Mouse (Mus musculus): Measurements from ENCODE around the gene Apobec4. TPM values are rescaled to one million over a fixed set of nuclear protein-coding genes. Genes with fewer than 3 reads are reported as not detected.

The Apobec4 gene
- total and polyA plus RNA-seq, 3 experiments = not detected

DNA sequence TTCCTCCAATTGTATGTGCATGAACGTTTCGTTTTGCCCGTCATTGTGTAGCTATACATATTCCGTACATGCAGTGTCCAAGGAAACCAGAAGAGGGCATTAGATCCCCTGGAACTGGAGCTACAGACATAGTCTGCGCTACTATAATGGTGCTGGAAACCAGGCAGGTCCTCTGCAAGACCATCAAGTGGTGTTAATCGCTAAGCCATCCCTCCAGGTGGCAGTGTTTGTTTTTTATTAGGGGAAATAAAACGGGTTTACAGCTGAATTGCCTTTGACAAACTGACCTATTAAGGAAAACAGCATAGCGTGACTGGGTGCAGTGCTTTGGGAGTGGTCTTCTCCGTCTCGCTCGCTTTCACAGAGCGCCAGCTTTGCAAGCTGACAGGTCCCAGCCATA, 39.9 kb downstream of the Apobec4 start (continued):
- no peak for TF ChIP-seq MEF2A (IDR thresholded peaks at IDR 0.05; ENCODE audit: extremely low read depth, insufficient replicate concordance, low read depth, low read length, poor library complexity, severe bottlenecking)
- TF ChIP-seq EP300 (IDR thresholded peaks at IDR 0.05; ENCODE audit: low read depth in 1 of 2, low read length in 2 of 2) = no peak; a peak in 1 of 4 replicates

GRCm38 (mm10) chr1:152790821-152791220, 40.5 kb downstream of the Apobec4 start:
- peak overlapping the region; percentile 24 for H3K9ac ChIP-seq (ENCODE audit: control insufficient read depth, low read depth, low read length, poor library complexity, severe bottlenecking)
- peaks cover 8 to 30% of the 10 kb centered on the region in 2 experiments for H3K4me1 ChIP-seq (ENCODE audit: control insufficient read depth in 1 of 2, insufficient read depth in 2 of 2, low read length in 2 of 2)
- H3K27ac ChIP-seq (ENCODE audit: control insufficient read depth, low read depth, low read length) = peak overlapping the region; percentile 25; the same call in 1 of the 2 replicates
- DNase-seq (ENCODE audit: low read depth, low spot score) = peak; percentile 62
- H3K4me3 ChIP-seq (ENCODE audit: control insufficient read depth in 1 of 2, insufficient read depth in 1 of 2, low read depth in 2 of 2, low read length in 2 of 2) = peak overlapping the region; percentile 32 to 48
- TF ChIP-seq SMC3 (IDR thresholded peaks at IDR 0.05; ENCODE audit: low read depth, low read length) (peak; percentile 1), SIN3A (IDR thresholded peaks at IDR 0.05; ENCODE audit: low read length) (no peak), ZNF384 (IDR thresholded peaks at IDR 0.05; ENCODE audit: low read depth, low read length) (no peak), ZKSCAN1 (IDR thresholded peaks at IDR 0.05; ENCODE audit: low read depth, low read length) (no peak), NELFE (IDR thresholded peaks at IDR 0.05; ENCODE audit: low read depth, low read length) (no peak), POLR2AphosphoS2 (IDR thresholded peaks at IDR 0.05; ENCODE audit: low read length) (no peak), MAFK (IDR thresholded peaks at IDR 0.05; ENCODE audit: borderline replicate concordance, low read depth, low read length) (no peak), JUND (IDR thresholded peaks at IDR 0.05; ENCODE audit: low read depth, low read length) (no peak), POLR2A (IDR thresholded peaks at IDR 0.05; ENCODE audit: control insufficient read depth in 1 of 2, insufficient read depth in 1 of 2, low read depth in 1 of 2, low read length in 2 of 2, poor library complexity in 1 of 2) (no peak), ZC3H11A (IDR thresholded peaks at IDR 0.05; ENCODE audit: low read depth, low read length) (no peak), POLR2AphosphoS5 (IDR thresholded peaks at IDR 0.05; ENCODE audit: borderline replicate concordance, low read depth, low read length) (no peak), ELF1 (IDR thresholded peaks at IDR 0.05; ENCODE audit: low read depth, low read length) (no peak), GABPA (IDR thresholded peaks at IDR 0.05; ENCODE audit: low read depth, low read length) (no peak), MYB (IDR thresholded peaks at IDR 0.05; ENCODE audit: low read depth, low read length) (no peak), KAT2A (conservative IDR thresholded peaks at IDR 0.05; ENCODE audit: low read depth, low read length) (no peak), GATA1 (IDR thresholded peaks at IDR 0.05; ENCODE audit: low read depth, low read length) (peak; percentile 50), NRF1 (IDR thresholded peaks at IDR 0.05; ENCODE audit: insufficient read depth, low read depth, low read length, poor library complexity, severe bottlenecking) (no peak), E2F4 (IDR thresholded peaks at IDR 0.05; ENCODE audit: borderline replicate concordance, low read depth, low read length) (no peak), MAX (IDR thresholded peaks at IDR 0.05; ENCODE audit: low read length) (no peak), TBP (IDR thresholded peaks at IDR 0.05; ENCODE audit: low read depth, low read length) (no peak), USF1 (IDR thresholded peaks at IDR 0.05; ENCODE audit: low read depth, low read length) (no peak), CTCF (IDR thresholded peaks at IDR 0.05 in 2 of 3, conservative IDR thresholded peaks at IDR 0.05 in 1 of 3; ENCODE audit: control insufficient read depth in 1 of 3, insufficient read depth in 1 of 3, low read depth in 2 of 3, low read length in 3 of 3, poor library complexity in 1 of 3, severe bottlenecking in 1 of 3) (no peak), ZMIZ1 (IDR thresholded peaks at IDR 0.05; ENCODE audit: low read depth, low read length) (no peak), TCF12 (IDR thresholded peaks at IDR 0.05; ENCODE audit: low read depth, low read length) (peak; percentile 41; the same call in 1 of the 2 replicates), UBTF (IDR thresholded peaks at IDR 0.05; ENCODE audit: borderline replicate concordance, insufficient read depth, low read depth, low read length) (no peak), RAD21 (IDR thresholded peaks at IDR 0.05; ENCODE audit: low read depth, low read length) (no peak), MYC (IDR thresholded peaks at IDR 0.05; ENCODE audit: low read depth, low read length) (no peak), BHLHE40 (IDR thresholded peaks at IDR 0.05; ENCODE audit: borderline replicate concordance, low read depth, low read length) (no peak), CHD2 (IDR thresholded peaks at IDR 0.05; ENCODE audit: low read length) (no peak), MAZ (IDR thresholded peaks at IDR 0.05; ENCODE audit: low read depth, low read length) (0 out of 2 replicates have a peak, but pooled peaks have one; percentile 18), RCOR1 (IDR thresholded peaks at IDR 0.05; ENCODE audit: low read depth, low read length) (peak; percentile 38; the same call in 1 of the 2 replicates), TAL1 (IDR thresholded peaks at IDR 0.05; ENCODE audit: low read length) (no peak), ETS1 (IDR thresholded peaks at IDR 0.05; ENCODE audit: low read depth, low read length) (peak; percentile 16; the same call in 1 of the 2 replicates), HCFC1 (IDR thresholded peaks at IDR 0.05; ENCODE audit: low read depth, low read length) (no peak), EP300 (IDR thresholded peaks at IDR 0.05; ENCODE audit: low read depth in 1 of 2, low read length in 2 of 2) (peak; percentile 31 to 41; a peak in 2 of 4 replicates)
- H3K36me3 ChIP-seq (ENCODE audit: control insufficient read depth in 1 of 2, insufficient read depth in 2 of 2, low read length in 2 of 2) = peaks cover 0 to 14% of the 10 kb centered on the region in 2 experiments; a peak in 2 of 4 replicates
- H3K27me3 ChIP-seq (ENCODE audit: control insufficient read depth in 1 of 2, insufficient read depth in 2 of 2, low read length in 2 of 2) = no peaks in the 10 kb centered on the region
- H3K9me3 ChIP-seq (replicated peaks; ENCODE audit: insufficient read depth, low read length) = no peaks in the 10 kb centered on the region
- H3K79me2 ChIP-seq (ENCODE audit: control insufficient read depth, insufficient read depth, low read length, poor library complexity) = no peaks in the 10 kb centered on the region
